Mouse (Mus musculus) liver, embryonic 14 days (tissue): Measurements from ENCODE around the gene Mrps23. TPM values are rescaled to one million over a fixed set of nuclear protein-coding genes. Genes with fewer than 3 reads are reported as not detected.

Source experiments
- polyA plus RNA-seq: library from polyadenylated mRNA; depleted of rRNA; stranded (reverse); fragments of >200 nt; gene quantifications from 2 replicates; pipeline ENCODE4 v1.2.3, GENCODE M21; 2012; rRNA removed

Gene Mrps23
- polyA plus RNA-seq: 32.8 and 33.3 TPM in 2 replicates

DNA sequence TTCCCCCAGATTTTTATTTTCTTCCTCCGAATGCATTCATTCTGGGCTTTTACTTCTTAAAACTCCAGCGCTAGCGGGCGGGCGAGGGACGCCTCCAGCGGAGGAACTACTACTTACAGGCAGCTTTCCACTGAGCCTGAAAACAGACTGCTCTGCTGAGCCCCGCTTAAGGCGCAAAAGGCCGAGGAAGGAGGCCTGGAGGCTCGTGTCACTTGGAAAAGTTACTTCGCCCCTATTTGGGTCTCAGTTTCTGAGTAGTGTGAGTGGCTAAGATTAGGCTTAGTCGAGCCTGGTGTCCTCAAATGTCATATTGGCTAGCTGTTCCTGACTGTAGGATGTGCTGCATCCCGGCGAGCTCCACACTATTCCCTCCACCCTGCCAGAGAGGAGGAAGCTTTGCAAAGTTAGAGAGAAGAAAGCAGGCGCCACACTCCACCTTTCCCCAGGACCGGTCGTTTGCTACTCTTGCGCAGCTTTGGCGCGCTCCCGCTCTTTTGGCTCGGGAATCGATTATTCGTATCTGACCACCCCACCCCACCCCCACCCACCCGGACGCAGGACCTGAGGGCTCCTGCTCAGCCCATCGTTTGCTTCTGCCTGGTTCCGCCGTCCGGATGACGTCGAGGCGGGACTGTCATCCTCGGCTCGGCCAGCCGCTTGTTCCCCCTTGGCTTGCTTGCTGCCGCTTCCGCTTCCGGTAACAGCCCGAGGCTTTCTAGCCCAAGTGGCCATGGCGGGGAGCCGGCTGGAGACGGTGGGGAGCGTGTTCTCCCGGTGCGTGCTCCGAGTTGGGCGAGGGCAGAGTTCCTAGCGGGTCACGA lies at the start of gene Mrps23:
Gene Mrps23 (plus strand): TSS at position 677 of the 821 bp plus-strand sequence.

Other genes starting within 250 kb of the Mrps23 start
- 22.7 and 22.9 TPM in 2 replicates for gene Dynll2, start 216.9 kb upstream of the Mrps23 start, polyA plus RNA-seq
- gene Srsf1, start 157.0 kb upstream of the Mrps23 start, polyA plus RNA-seq: 164 and 194 TPM in 2 replicates
- gene Vezf1, start 136.1 kb upstream of the Mrps23 start, polyA plus RNA-seq: 5.7 and 6.4 TPM in 2 replicates
- 0.77 and 1.3 TPM in 2 replicates for gene Cuedc1, start 106.3 kb upstream of the Mrps23 start, polyA plus RNA-seq
- gene Ccdc182, start 89.7 kb downstream of the Mrps23 start, polyA plus RNA-seq: not detected in 2 replicates